Mouse (Mus musculus): ENCODE data around the gene Nav2.

The Nav2 gene

GRCm38 (mm10) chr7:49497426-49497892, 588.9 kb downstream of the Nav2 start:
- DNase-seq: no peak

GRCm38 (mm10) chr7:49499598-49499997, 591.1 kb downstream of the Nav2 start:
- DNase-seq: no peak

GRCm38 (mm10) chr7:49500916-49501315, 592.4 kb downstream of the Nav2 start:
- peak in 1 of 2 experiments; percentile 58 for DNase-seq

- no peak for DNase-seq
Observed at GRCm38 (mm10) chr7:49503419-49503818, 594.9 kb downstream of the Nav2 start.

- DNase-seq: no peak
Observed at GRCm38 (mm10) chr7:49503881-49504280, 595.4 kb downstream of the Nav2 start.

GRCm38 (mm10) chr7:49504297-49504696, 595.8 kb downstream of the Nav2 start:
- no peak for DNase-seq

GRCm38 (mm10) chr7:49505024-49505423, 596.5 kb downstream of the Nav2 start:
- DNase-seq: no peak

- DNase-seq: no peak
Observed at GRCm38 (mm10) chr7:49506085-49506820, 597.7 kb downstream of the Nav2 start.

- no peak for DNase-seq
Observed at GRCm38 (mm10) chr7:49507943-49508506, 599.5 kb downstream of the Nav2 start.

- DNase-seq: no peak
Observed at GRCm38 (mm10) chr7:49511820-49512453, 603.4 kb downstream of the Nav2 start.

GRCm38 (mm10) chr7:49513763-49514437, 605.4 kb downstream of the Nav2 start:
- DNase-seq: no peak

- no peak for DNase-seq
Observed at GRCm38 (mm10) chr7:49515012-49515411, 606.5 kb downstream of the Nav2 start.

- DNase-seq: no peak
Observed at GRCm38 (mm10) chr7:49520504-49520903, 612.0 kb downstream of the Nav2 start.

GRCm38 (mm10) chr7:49521349-49521748, 612.8 kb downstream of the Nav2 start:
- DNase-seq: no peak

GRCm38 (mm10) chr7:49521976-49522375, 613.5 kb downstream of the Nav2 start:
- no peak for DNase-seq

GRCm38 (mm10) chr7:49522411-49523114, 614.0 kb downstream of the Nav2 start:
- peak; percentile 43 to 54 for DNase-seq

- no peak for DNase-seq
Observed at GRCm38 (mm10) chr7:49523115-49523445, 614.6 kb downstream of the Nav2 start.

GRCm38 (mm10) chr7:49523729-49524128, 615.2 kb downstream of the Nav2 start:
- DNase-seq: no peak

GRCm38 (mm10) chr7:49525348-49526100, 617.0 kb downstream of the Nav2 start:
- DNase-seq: no peak

GRCm38 (mm10) chr7:49526101-49526499, 617.6 kb downstream of the Nav2 start:
- no peak for DNase-seq

GRCm38 (mm10) chr7:49527495-49527894, 619.0 kb downstream of the Nav2 start:
- DNase-seq: no peak

- no peak for DNase-seq
Observed at GRCm38 (mm10) chr7:49527925-49528324, 619.4 kb downstream of the Nav2 start.
